ENCODE assay signal across 22 mouse cellular contexts in genomic region chr3:118570197-118570596, GRCm38 (mm10). TPM values are rescaled to one million over a fixed set of nuclear protein-coding genes. Genes with fewer than 3 reads are reported as not detected.
DNase-seq lines count a peak whose midpoint lies in the region; ATAC-seq lines count a peak whose summit lies in the region.
"Had no signal": no experiment of that assay in that cellular context is flagged by ENCODE, and none has a peak within 500 bp of the region (broad histone marks: within the 10 kb centered on the region; RNA-seq: fewer than 3 reads in every experiment).

No protein-coding gene starts in this region.

- peak; percentile 51 for ATAC-seq in hindbrain, embryonic 11.5 days (ENCODE audit: low FRiP score)
- ATAC-seq in hindbrain, embryonic 12.5 days (ENCODE audit: low FRiP score) = no peak
- ATAC-seq in neural tube, embryonic 12.5 days (ENCODE audit: low FRiP score, low read depth) = peak; percentile 48; the same call in 1 of the 2 replicates
- ATAC-seq: activated CD4-positive, CD25-positive, alpha-beta regulatory T cell, adult 4 months; forebrain, embryonic 14.5 days; forebrain, postnatal 0 days; hindbrain, postnatal 0 days; inflammation-experienced regulatory T-cells, adult 6 months had no signal

- no peak overlapping the region for H3K27ac ChIP-seq in hindbrain, embryonic 11.5 days (ENCODE audit: low read depth, low read length)
- H3K27ac ChIP-seq in hindbrain, embryonic 12.5 days = no peak overlapping the region
- no peak overlapping the region for H3K27ac ChIP-seq in neural tube, embryonic 12.5 days
- H3K27ac ChIP-seq: embryonic facial prominence, embryonic 15.5 days; gastrocnemius, adult 2 months; hindbrain, embryonic 14.5 days; hindbrain, postnatal 0 days had no signal

- H3K4me2 ChIP-seq in hindbrain, embryonic 11.5 days (replicated peaks; ENCODE audit: low read depth, low read length) = no peak overlapping the region
- no peak overlapping the region for H3K4me2 ChIP-seq in hindbrain, embryonic 12.5 days (replicated peaks)
- H3K4me2 ChIP-seq in neural tube, embryonic 12.5 days (replicated peaks) = no peak overlapping the region
- H3K4me2 ChIP-seq: embryonic facial prominence, embryonic 15.5 days; heart, embryonic 11.5 days; hindbrain, embryonic 14.5 days had no signal

- H3K9ac ChIP-seq in hindbrain, embryonic 11.5 days (ENCODE audit: low read depth, low read length) = no peak overlapping the region
- H3K9ac ChIP-seq in hindbrain, embryonic 12.5 days = no peak overlapping the region
- no peak overlapping the region for H3K9ac ChIP-seq in neural tube, embryonic 12.5 days
- H3K9ac ChIP-seq: embryonic facial prominence, embryonic 15.5 days; forebrain, postnatal 0 days; hindbrain, embryonic 14.5 days had no signal

- 71% methylated on average over 7 of the region's 7 CpGs for WGBS in hindbrain, embryonic 11.5 days
- WGBS in hindbrain, embryonic 12.5 days = 66% methylated on average over 7 of the region's 7 CpGs
- WGBS in neural tube, embryonic 12.5 days = 59% methylated on average over 7 of the region's 7 CpGs

- H3K4me3 ChIP-seq in hindbrain, embryonic 11.5 days (ENCODE audit: low read depth, low read length) = no peak overlapping the region
- no peak overlapping the region for H3K4me3 ChIP-seq in hindbrain, embryonic 12.5 days
- H3K4me3 ChIP-seq in neural tube, embryonic 12.5 days = no peak overlapping the region
- H3K4me3 ChIP-seq: embryonic facial prominence, embryonic 15.5 days; gastrocnemius, adult 2 months had no signal

- peak; percentile 26 for DNase-seq in embryo, embryonic 11 days
- DNase-seq in embryo, embryonic 10 days (ENCODE audit: low spot score) = no peak
- DNase-seq in hindbrain, embryonic 11.5 days (ENCODE audit: low spot score) = peak; percentile 16
- no peak for DNase-seq in neural tube, embryonic 10.5 days (ENCODE audit: extremely low spot score, low spot score)
- DNase-seq in yolk sac, embryonic 10.5 days (ENCODE audit: low spot score) = no peak
- DNase-seq: adrenal gland, adult 8-10 months; adrenal gland, postnatal 25 days; cerebellum, adult 18-20 months; cerebellum, adult 9-10 months; cerebellum, postnatal 14 days; forebrain, postnatal 0 days; gastrocnemius, adult 2 months; gastrocnemius, postnatal 14 days had no signal

- H3K36me3 ChIP-seq in hindbrain, embryonic 11.5 days (ENCODE audit: control insufficient read depth, insufficient read depth, low read length) = no peaks in the 10 kb centered on the region
- no peaks in the 10 kb centered on the region for H3K36me3 ChIP-seq in hindbrain, embryonic 12.5 days
- no peaks in the 10 kb centered on the region for H3K36me3 ChIP-seq in neural tube, embryonic 12.5 days
- H3K36me3 ChIP-seq: embryonic facial prominence, embryonic 15.5 days had no signal

- H3K9me3 ChIP-seq in hindbrain, embryonic 11.5 days (ENCODE audit: control insufficient read depth, low read length) = no peaks in the 10 kb centered on the region
- no peaks in the 10 kb centered on the region for H3K9me3 ChIP-seq in hindbrain, embryonic 12.5 days (replicated peaks)
- H3K9me3 ChIP-seq in neural tube, embryonic 12.5 days = no peaks in the 10 kb centered on the region
- H3K9me3 ChIP-seq: embryonic facial prominence, embryonic 15.5 days had no signal

- H3K4me1 ChIP-seq in hindbrain, embryonic 11.5 days (replicated peaks; ENCODE audit: control insufficient read depth, insufficient read depth, low read length) = no peaks in the 10 kb centered on the region
- no peaks in the 10 kb centered on the region for H3K4me1 ChIP-seq in hindbrain, embryonic 12.5 days
- H3K4me1 ChIP-seq in neural tube, embryonic 12.5 days = no peaks in the 10 kb centered on the region
- H3K4me1 ChIP-seq: embryonic facial prominence, embryonic 15.5 days had no signal

- no peaks in the 10 kb centered on the region for H3K27me3 ChIP-seq in hindbrain, embryonic 11.5 days (ENCODE audit: control insufficient read depth, insufficient read depth, low read length)
- no peaks in the 10 kb centered on the region for H3K27me3 ChIP-seq in hindbrain, embryonic 12.5 days
- no peaks in the 10 kb centered on the region for H3K27me3 ChIP-seq in neural tube, embryonic 12.5 days (replicated peaks)
- H3K27me3 ChIP-seq: embryonic facial prominence, embryonic 15.5 days had no signal

RNA-seq across cellular contexts. Expression of gene Dpyd, which starts 8.3 kb away (rescaled TPM):
- 3.6 and 4.1 TPM in 2 replicates for polyA plus RNA-seq in hindbrain, embryonic 11.5 days (2014; fragmentation: Nextera tagmentation; extraction: Ambion mirVana)
- polyA plus RNA-seq in hindbrain, embryonic 12.5 days (2016; fragmentation: Nextera tagmentation; extraction: Ambion mirVana) = 5.7 and 6.6 TPM in 2 replicates
- polyA plus RNA-seq in neural tube, embryonic 12.5 days (2016; fragmentation: Nextera tagmentation; extraction: Ambion mirVana) = 4.3 and 6.5 TPM in 2 replicates
- polyA plus RNA-seq: activated CD4-positive, CD25-positive, alpha-beta regulatory T cell, adult 4 months; inflammation-experienced regulatory T-cells, adult 6 months had no signal

Comparison
In these comparisons a context has a peak if more than half of its experiments do, and no peak if none do; other contexts are left out.
1. DNase-seq: peak in embryo, embryonic 11 days (single experiment) and hindbrain, embryonic 11.5 days (single experiment); none in embryo, embryonic 10 days (single experiment), neural tube, embryonic 10.5 days (single experiment) and yolk sac, embryonic 10.5 days (single experiment).